Mouse (Mus musculus): ENCODE data around the gene Akr1cl. TPM values are rescaled to one million over a fixed set of nuclear protein-coding genes. Genes with fewer than 3 reads are reported as not detected.

Gene Akr1cl
- polyA plus RNA-seq, 1 experiment from 2014 or later: 0.81 TPM

Other genes with a start within 250 kb of the Akr1cl start
- 4.9 and 5.0 TPM in 2 replicates for gene Plekhm3, start 75.9 kb downstream of the Akr1cl start, polyA plus RNA-seq (2015; fragmentation: Nextera tagmentation; extraction: Ambion mirVana)
- not detected in 2 replicates for gene Cryge, start 18.4 kb upstream of the Akr1cl start, polyA plus RNA-seq (2015; fragmentation: Nextera tagmentation; extraction: Ambion mirVana)
- not detected in 2 replicates for gene Crygd, start 30.7 kb upstream of the Akr1cl start, polyA plus RNA-seq (2015; fragmentation: Nextera tagmentation; extraction: Ambion mirVana)
- gene Crygc, start 40.9 kb upstream of the Akr1cl start, polyA plus RNA-seq (2015; fragmentation: Nextera tagmentation; extraction: Ambion mirVana): not detected in 2 replicates
- not detected in 2 replicates for gene Crygb, start 49.5 kb upstream of the Akr1cl start, polyA plus RNA-seq (2015; fragmentation: Nextera tagmentation; extraction: Ambion mirVana)
- gene Cryga, start 70.6 kb upstream of the Akr1cl start, polyA plus RNA-seq (2015; fragmentation: Nextera tagmentation; extraction: Ambion mirVana): not detected in 2 replicates
- not detected in 2 replicates for gene Gm28845, start 86.8 kb upstream of the Akr1cl start, polyA plus RNA-seq (2015; fragmentation: Nextera tagmentation; extraction: Ambion mirVana)
- gene D630023F18Rik, start 90.5 kb upstream of the Akr1cl start, polyA plus RNA-seq (2015; fragmentation: Nextera tagmentation; extraction: Ambion mirVana): 0.17 TPM in 1 of 2 replicates, not detected in the other
- 159 and 172 TPM in 2 replicates for gene Idh1, start 153.7 kb upstream of the Akr1cl start, polyA plus RNA-seq (2015; fragmentation: Nextera tagmentation; extraction: Ambion mirVana)
- gene Pikfyve, start 153.9 kb upstream of the Akr1cl start, polyA plus RNA-seq (2015; fragmentation: Nextera tagmentation; extraction: Ambion mirVana): 7.4 and 7.8 TPM in 2 replicates
- not detected in 2 replicates for gene Pth2r, start 249.3 kb upstream of the Akr1cl start, polyA plus RNA-seq (2015; fragmentation: Nextera tagmentation; extraction: Ambion mirVana)

All from stomach, embryonic 16.5 days (tissue).